Mouse (Mus musculus): ENCODE results near the gene Ppp4r3a.

Gene Ppp4r3a

DNA sequence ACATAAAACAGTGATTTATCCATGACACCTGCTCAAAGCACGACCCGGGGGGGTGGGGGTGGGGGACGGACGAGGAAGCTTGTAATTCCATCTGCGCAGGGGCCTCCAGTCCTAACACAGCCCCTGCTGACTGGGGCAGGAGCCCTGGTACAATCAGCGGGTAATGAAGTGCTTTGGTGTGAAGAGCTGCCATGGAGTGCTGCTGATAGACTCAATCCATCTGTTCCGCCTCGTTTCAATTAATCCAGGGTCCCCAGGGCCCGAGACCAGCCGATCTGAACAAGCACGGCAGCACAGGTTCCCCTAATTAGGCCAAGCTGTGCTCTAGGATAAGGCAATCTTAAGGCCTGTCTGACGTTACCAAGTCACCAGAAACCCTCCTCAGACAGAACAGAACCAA lies 93.2 kb downstream of the Ppp4r3a start:
- no peak for DNase-seq

DNA sequence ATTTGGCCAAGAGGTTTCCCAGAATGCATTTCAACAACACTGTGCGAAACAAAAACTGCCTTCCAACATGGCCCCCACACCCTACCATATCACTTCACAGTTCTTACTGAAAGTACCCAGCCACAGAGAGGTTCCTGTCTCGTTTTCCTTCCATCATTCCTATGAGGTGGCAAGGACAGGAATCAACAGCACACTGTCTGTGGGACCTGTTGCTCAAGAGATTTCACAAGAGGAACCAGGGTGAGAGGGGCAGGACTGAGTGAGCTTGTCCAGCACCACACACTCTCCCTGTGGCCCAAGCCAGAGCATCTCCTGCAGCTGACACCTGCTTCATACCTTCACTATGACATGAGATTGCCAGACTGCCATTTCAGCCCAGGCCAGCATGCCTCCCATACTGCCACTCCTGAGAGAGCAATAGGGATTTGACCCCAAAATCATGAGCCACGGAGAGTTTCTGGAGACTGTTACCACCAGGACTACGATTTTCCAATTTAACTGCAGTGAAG lies 93.7 kb downstream of the Ppp4r3a start:
- DNase-seq: no peak
